7 mouse cellular contexts compared by ENCODE assay signal in the genomic region with DNA sequence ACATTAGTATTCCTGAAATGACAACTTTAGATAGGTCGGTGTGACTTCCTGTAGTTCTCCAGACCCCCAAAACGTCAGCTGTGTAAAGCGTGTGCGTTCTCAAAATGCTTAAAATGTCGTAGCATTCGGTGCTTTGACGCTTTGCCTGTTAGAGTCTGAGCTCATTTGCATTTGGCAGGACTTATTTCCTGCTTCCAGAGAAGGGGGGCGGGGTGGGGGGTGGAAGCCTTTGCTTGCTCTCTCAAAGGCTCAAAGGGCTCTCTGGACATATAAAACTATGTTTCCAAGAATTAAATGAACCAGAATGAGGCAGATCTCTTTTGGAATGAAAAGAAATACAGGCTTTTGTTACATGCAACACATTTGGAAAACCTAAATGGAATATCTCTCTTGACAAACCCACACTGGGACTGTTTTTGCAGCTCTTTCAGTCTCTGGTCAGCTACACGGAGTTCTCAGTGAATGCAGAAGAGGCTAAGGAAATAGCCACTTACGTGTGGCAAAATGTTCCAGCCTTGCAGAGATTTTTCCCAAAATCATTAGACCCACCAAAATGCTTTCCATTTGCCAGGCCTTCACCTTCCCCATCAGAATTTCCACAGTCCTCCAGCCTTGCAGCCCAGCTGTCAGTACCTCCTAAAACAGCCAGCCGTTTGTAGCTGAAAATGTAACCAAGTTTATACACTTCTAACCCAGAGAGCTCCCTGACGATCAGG.
DNase-seq lines count a peak whose midpoint lies in the region; ATAC-seq and TF ChIP-seq lines count a peak whose summit lies in the region.

No protein-coding gene starts in this region.

- 5% methylated on average over 12 of the region's 12 CpGs for WGBS in hindbrain, embryonic 16.5 days
- WGBS in small intestine, adult 2 months, result 12% methylated on average over 12 of the region's 12 CpGs

- H3K27me3 ChIP-seq in hindbrain, embryonic 16.5 days (replicated peaks; ENCODE audit: control insufficient read depth, insufficient read depth, low read length), result no peaks in the 10 kb centered on the region
- no peaks in the 10 kb centered on the region for H3K27me3 ChIP-seq in small intestine, adult 2 months (ENCODE audit: control insufficient read depth, insufficient read depth, low read length)

- peak overlapping the region; percentile 76 for H3K4me3 ChIP-seq in gastrocnemius, adult 2 months
- peak overlapping the region; percentile 40 for H3K4me3 ChIP-seq in hindbrain, embryonic 16.5 days (ENCODE audit: low read length)
- H3K4me3 ChIP-seq in small intestine, adult 2 months (ENCODE audit: low read depth, low read length), result peak overlapping the region; percentile 31; the same call in 1 of the 2 replicates

- no peak for TF ChIP-seq CTCF in gastrocnemius, adult 2 months (IDR thresholded peaks at IDR 0.05)
- no peak for TF ChIP-seq CTCF in small intestine, adult 2 months (IDR thresholded peaks at IDR 0.05; ENCODE audit: extremely low read depth, insufficient read length, insufficient replicate concordance, low read depth, low read length)

- H3K36me3 ChIP-seq in hindbrain, embryonic 16.5 days (ENCODE audit: control insufficient read depth, insufficient read depth, low read length), result no peaks in the 10 kb centered on the region
- no peaks in the 10 kb centered on the region for H3K36me3 ChIP-seq in small intestine, adult 2 months (ENCODE audit: control insufficient read depth, insufficient read depth, low read length)

- H3K4me1 ChIP-seq in hindbrain, embryonic 16.5 days (ENCODE audit: control insufficient read depth, insufficient read depth, low read depth, low read length), result peaks cover 19% of the 10 kb centered on the region
- H3K4me1 ChIP-seq in small intestine, adult 2 months (ENCODE audit: control insufficient read depth, insufficient read depth, insufficient read length, low read length), result peaks cover 9% of the 10 kb centered on the region; the same call in 1 of the 2 replicates

- intact Hi-C loops in gastrocnemius, adult 2 months (cut with DNase I), result loop anchor here (10.0 kb wide), 2 partner anchors 168 to 432 kb away; no protein-coding TSS in a partner anchor
- intact Hi-C loops in left cerebral cortex, postnatal 36 days (cut with DNase I), result loop anchor here (5.0 kb wide), 2 partner anchors 44 to 56 kb away; no protein-coding TSS in a partner anchor

- H3K9ac ChIP-seq in hindbrain, embryonic 16.5 days (ENCODE audit: low read depth, low read length), result peak overlapping the region; percentile 57

- DNase-seq in adipocyte (ENCODE audit: low spot score), result peak; percentile 86
- peak; percentile 36 to 42 for DNase-seq in cerebellum, adult 18-20 months
- DNase-seq in gastrocnemius, adult 2 months, result peak; percentile 39
- peak; percentile 38 to 42 for DNase-seq in left cerebral cortex, postnatal 36 days (ENCODE audit: low spot score in 2 of 2)

- H3K9me3 ChIP-seq in hindbrain, embryonic 16.5 days (ENCODE audit: control insufficient read depth, low read length), result no peaks in the 10 kb centered on the region

- H3K27ac ChIP-seq in gastrocnemius, adult 2 months, result peak overlapping the region; percentile 93
- peak overlapping the region; percentile 90 for H3K27ac ChIP-seq in hindbrain, embryonic 16.5 days (ENCODE audit: low read depth, low read length)
- peak overlapping the region; percentile 84 for H3K27ac ChIP-seq in small intestine, adult 2 months (ENCODE audit: insufficient read depth, low read depth, low read length)

- ATAC-seq in hindbrain, embryonic 16.5 days, result peak; percentile 71
- peak; percentile 51 for ATAC-seq in megakaryocyte, adult 5-6 weeks (ENCODE audit: poor library complexity, severe bottlenecking)

- TF ChIP-seq POLR2A in small intestine, adult 2 months (IDR thresholded peaks at IDR 0.05; ENCODE audit: low read depth, low read length), result no peak

- H3K4me2 ChIP-seq in hindbrain, embryonic 16.5 days (ENCODE audit: low read length), result peak overlapping the region; percentile 71

Comparison
In these comparisons a context has a peak if more than half of its experiments do, and no peak if none do; other contexts are left out.
1. Peak in every context shown above with its lines: DNase-seq, ATAC-seq, H3K4me3 ChIP-seq and H3K27ac ChIP-seq.